Mouse (Mus musculus) hindlimb bud, embryonic 11.5 days (tissue): ENCODE data around the gene Pgap3.

Experiments
- DNase-seq: peaks from one replicate; pipeline ENCODE4 v3.0.0-alpha.2; 2012; ENCODE audit warnings: low read depth, low spot score; ENCODE audit errors: extremely low spot score

Pgap3 gene

GRCm38 (mm10) chr11:98412797-98413301 is 12.6 kb upstream of the Pgap3 start:
- no peak for DNase-seq

- DNase-seq, result no peak
These were observed 12.0 kb upstream of the Pgap3 start, which contains the start of gene Erbb2 for GRCm38 (mm10) chr11:98412273-98412796. Erbb2 (plus strand) TSS chr11:98412470.

- no peak for DNase-seq
These were observed 9.1 kb upstream of the Pgap3 start for GRCm38 (mm10) chr11:98409341-98409822.

GRCm38 (mm10) chr11:98408872-98409271 is 8.6 kb upstream of the Pgap3 start:
- DNase-seq, result no peak

GRCm38 (mm10) chr11:98406621-98407020 is 6.3 kb upstream of the Pgap3 start:
- DNase-seq, result no peak

- no peak for DNase-seq
These were observed 526 bp upstream of the Pgap3 start for GRCm38 (mm10) chr11:98400816-98401215.

GRCm38 (mm10) chr11:98397946-98398345 is 2.3 kb downstream of the Pgap3 start:
- DNase-seq, result no peak

- no peak for DNase-seq
These were observed 5.2 kb downstream of the Pgap3 start for GRCm38 (mm10) chr11:98395041-98395440.

GRCm38 (mm10) chr11:98394301-98394700 is 6.0 kb downstream of the Pgap3 start:
- DNase-seq, result no peak

- no peak for DNase-seq
These were observed 7.0 kb downstream of the Pgap3 start for GRCm38 (mm10) chr11:98393317-98393716.

- DNase-seq, result no peak
These were observed 7.6 kb downstream of the Pgap3 start for GRCm38 (mm10) chr11:98392645-98393044.

- no peak for DNase-seq
These were observed 8.3 kb downstream of the Pgap3 start for GRCm38 (mm10) chr11:98392034-98392433.

GRCm38 (mm10) chr11:98390141-98390540 is 10.1 kb downstream of the Pgap3 start:
- no peak for DNase-seq

- no peak for DNase-seq
These were observed 11.0 kb downstream of the Pgap3 start for GRCm38 (mm10) chr11:98389221-98389780.

GRCm38 (mm10) chr11:98388282-98388681 is 12.0 kb downstream of the Pgap3 start:
- DNase-seq, result no peak

GRCm38 (mm10) chr11:98387056-98387577 is 13.2 kb downstream of the Pgap3 start:
- DNase-seq, result no peak

- DNase-seq, result no peak
These were observed 13.7 kb downstream of the Pgap3 start for GRCm38 (mm10) chr11:98386596-98386995.

GRCm38 (mm10) chr11:98385638-98386585 is 14.4 kb downstream of the Pgap3 start, which contains the start of gene Pnmt:
Pnmt (plus strand) TSS chr11:98386450.
- no peak for DNase-seq

GRCm38 (mm10) chr11:98384721-98385637 is 15.3 kb downstream of the Pgap3 start:
- no peak for DNase-seq

- no peak for DNase-seq
These were observed 16.1 kb downstream of the Pgap3 start for GRCm38 (mm10) chr11:98384216-98384615.
